Mouse (Mus musculus): Measurements from ENCODE around the gene Hsf5. TPM values are rescaled to one million over a fixed set of nuclear protein-coding genes. Genes with fewer than 3 reads are reported as not detected.

The Hsf5 gene
- total RNA-seq, 2 experiments from 2014 or later = not detected

DNA sequence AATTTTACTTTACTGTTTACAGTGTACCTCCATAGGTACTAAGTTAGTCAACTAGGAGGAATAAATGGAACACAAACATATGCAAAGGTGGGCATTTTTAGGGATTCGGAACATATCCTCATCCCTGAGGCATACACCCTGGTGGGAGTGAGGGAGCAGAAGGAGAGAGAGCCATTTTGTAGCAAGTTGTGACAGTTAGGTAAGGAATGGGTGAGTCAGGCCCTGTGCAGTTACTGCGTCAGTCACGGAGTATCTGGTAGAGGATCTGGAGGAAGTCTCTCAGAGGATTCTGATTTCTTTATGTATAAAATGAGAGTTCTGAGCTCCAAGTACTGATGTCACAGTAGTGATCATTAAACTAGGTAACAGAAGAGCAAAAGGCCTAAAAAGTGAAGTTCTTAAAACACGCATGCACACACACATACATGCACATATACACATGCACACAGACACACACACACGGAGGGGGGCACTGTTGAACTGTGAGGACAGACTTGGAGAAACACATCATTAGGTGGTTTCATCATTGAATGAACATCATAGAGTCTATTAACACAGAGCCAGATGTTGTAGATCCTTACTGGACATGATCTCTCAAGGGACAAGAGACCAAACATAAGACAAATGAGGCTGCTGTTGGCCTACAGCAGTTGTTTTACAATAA lies 29.6 kb upstream of the Hsf5 start:
- ATAC-seq (replicated peaks; ENCODE audit: low FRiP score, poor library complexity, severe bottlenecking) = no peak

DNA sequence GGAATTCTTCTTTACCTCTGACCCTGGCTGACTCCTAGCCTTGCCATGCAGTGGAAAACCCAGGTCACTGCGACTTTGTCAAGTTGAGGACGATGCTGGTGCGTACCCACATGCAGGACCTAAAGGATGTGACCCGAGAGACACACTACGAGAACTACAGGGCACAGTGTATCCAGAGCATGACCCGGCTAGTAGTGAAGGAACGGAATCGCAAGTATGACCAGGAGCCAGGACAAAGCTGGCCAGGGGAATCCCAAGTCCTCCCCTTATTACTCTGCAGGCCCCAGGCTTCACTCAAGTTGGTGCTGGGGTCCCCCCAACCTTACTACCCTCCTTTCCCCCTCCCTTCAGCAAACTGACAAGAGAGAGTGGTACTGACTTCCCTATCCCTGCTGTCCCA lies 27.4 kb upstream of the Hsf5 start:
- no peak for ATAC-seq (replicated peaks; ENCODE audit: low FRiP score, poor library complexity, severe bottlenecking)

DNA sequence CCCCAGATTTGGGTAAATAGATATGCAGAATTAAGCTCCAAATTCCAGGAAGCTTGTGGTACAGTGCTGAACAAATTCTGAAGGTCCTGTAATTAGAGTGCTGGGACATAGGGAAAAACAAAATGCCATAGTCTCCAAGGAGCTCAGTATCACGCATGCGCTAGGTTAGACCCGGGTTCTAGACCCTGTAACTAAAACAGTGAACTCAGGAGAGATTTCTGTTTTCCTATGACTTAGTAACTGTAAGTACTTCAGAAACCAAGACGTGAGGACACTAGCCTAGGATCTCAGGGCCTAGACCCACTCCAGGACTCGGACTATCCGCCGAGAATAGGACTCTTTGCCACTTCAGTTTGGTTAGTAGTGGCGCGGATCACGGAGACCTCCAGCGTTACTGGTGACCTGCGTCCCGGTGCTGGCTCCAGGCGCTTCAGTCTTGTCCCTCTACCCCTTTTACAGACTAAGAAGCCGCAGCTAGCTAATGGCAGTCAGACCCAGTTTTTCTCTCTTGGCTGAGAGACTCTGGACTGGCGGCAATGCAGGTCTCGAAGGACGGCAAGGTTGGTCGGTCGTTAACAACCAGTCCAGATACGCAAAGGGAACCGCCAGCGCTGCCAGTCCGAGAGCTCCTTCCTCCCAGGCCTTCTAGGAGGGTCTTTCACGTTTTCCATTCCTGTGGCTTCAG lies 26.0 kb upstream of the Hsf5 start:
- 0 out of 2 replicates have a peak, but pooled peaks have one; percentile 11 for ATAC-seq (replicated peaks; ENCODE audit: low FRiP score, poor library complexity, severe bottlenecking)

DNA sequence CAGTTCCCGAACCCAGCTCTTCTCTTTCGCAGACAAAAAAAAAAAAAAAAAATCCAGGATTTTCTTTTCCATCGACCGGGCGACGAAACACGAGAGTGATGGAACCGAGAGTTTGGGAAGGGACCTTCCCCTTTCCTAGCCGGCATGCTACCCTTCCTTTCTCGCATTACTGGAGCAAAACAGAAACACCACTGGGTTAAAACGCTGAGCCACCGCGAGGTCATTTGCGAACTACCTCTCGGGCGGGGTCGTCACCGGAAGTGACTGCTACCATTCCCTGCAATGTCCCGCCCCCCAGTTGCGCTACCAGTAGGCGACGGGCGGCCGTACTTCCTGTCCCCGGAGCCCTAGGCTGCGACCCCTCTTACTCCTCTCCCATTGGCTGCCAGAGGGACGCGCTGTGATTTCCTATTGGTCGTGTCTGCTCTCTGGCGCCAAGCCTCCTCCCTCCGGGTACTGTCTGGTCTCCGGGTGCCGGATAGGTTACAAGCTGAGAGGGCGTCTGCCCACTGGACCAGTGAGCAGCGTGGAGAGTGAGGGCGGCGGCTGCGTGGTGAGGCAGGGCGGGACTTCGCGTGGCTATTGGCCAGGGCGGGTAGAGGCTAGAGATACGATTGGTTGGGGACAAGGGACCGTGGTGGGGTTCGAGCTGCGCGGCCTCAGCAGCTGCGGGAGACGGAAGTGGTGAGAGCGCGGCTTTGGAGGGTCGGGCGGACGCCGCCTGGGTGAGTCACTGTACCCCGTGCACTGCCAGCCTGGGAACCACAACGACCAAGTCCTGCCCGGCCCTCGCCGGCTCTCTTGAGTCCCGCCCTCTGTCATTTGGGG lies 25.2 kb upstream of the Hsf5 start, which contains the start of gene Mtmr4:
Gene Mtmr4 (plus strand): TSS at position 637 of the 828 bp plus-strand sequence.
- peak; percentile 85 for ATAC-seq (replicated peaks; ENCODE audit: low FRiP score, poor library complexity, severe bottlenecking)

DNA sequence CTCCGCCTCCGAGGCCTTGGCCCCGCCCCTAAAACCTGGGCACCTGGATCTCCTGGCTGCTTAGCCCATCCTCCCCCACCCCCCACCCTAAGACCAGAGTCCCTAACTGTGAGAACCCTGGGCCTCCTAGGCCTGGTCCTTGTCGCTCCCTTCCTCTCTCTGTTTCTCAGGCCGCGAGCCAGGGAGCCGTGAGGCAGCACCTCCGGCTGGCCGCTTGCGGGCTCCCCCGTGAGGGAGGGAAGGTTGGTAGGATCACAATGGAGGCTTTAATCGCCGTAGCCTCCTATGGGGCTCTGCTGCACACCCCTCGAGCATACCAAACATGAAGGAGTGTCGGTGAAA lies 24.6 kb upstream of the Hsf5 start:
- ATAC-seq (replicated peaks; ENCODE audit: low FRiP score, poor library complexity, severe bottlenecking) = peak; percentile 28

DNA sequence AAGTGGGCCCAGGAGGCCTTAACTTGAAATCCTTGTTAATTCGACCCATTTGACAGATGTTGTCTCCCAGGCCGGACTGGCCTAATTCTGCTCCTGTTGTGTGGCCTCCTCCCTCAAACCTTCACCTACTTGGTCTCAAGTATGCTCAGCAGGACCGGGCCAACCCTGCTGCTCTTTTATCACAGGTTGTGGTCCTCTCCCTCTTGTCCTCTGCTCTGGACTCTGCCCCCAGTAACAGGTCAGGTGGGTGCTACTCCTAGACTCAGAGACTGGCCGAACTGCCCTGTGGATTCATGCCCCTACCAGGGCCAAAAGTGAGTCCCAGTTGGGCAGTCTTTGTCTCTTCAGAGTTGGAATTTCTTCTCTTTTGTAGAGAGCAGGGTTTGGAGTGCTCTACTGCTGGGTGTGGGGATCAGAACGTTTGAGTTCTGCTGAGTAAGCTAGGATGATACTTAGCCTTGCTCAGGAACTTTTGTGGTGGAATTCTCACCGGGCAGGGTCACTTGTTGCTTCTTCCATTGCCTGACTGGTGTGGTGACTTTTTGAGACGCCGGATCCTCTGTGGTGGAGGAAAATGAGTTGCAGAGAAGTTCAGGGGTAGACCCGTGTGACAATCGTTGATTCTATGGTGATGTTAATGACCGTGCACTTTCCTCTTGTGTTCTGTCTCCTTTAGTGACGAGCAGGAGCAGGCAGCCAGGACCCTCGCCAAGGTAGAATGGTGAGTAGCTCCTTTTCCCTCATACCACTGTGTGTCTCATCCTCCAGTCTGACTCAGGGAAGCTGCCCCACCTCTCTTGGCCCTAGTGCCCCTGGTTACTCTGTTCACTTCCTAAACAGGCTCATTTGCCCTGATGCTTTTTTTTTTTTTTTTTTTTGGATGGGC lies 24.0 kb upstream of the Hsf5 start:
- no peak for ATAC-seq (replicated peaks; ENCODE audit: low FRiP score, poor library complexity, severe bottlenecking)

DNA sequence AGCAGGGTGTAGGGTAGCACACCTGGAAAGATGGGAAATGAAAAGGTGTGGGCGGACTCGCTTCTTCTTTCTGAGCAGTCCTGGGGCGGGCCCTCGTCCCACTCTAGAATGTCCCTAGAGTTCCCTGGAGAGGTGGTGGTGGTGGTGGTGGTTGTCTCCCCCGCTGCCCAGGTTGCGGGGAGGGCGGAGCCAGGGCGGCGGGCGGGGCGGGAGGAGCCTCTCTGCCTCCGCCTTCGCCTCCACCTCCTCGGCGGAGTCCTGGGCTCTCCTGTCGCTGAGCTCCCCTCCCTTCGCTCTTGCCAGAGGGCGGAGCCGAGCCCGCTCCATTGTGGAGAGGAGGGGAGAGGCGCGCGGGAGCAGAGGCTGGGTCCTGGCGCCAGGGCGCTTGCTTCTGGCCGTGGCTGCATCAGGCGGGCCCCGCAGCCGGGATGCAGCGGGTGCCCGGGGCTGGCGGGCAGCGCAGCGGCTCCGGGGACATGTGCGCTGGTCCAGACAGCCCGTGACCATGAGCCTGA lies 21.6 kb upstream of the Hsf5 start:
- peak; percentile 62 for ATAC-seq (replicated peaks; ENCODE audit: low FRiP score, poor library complexity, severe bottlenecking)

DNA sequence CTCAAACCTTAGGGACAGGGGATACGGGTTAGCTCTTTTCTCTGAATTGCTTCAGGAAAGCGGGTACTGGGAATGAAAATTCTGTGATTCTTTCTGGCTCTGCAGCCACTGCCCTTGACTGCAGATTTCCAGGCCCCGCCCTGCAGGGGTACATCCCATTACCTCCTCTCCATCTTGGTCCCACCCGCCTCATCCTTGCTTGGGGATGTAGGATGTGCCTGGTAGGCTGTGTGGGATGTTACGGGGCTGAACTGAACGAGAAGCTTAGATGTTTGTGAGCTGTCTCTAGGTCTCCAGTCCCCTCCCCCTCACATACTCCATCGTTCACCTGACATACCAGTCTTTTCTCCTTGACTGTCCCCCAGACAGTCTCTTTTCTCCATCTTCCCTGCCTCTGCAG lies 21.0 kb upstream of the Hsf5 start:
- no peak for ATAC-seq (replicated peaks; ENCODE audit: low FRiP score, poor library complexity, severe bottlenecking)

GRCm38 (mm10) chr11:87596492-87596891 lies 20.5 kb upstream of the Hsf5 start:
- no peak for ATAC-seq (replicated peaks; ENCODE audit: low FRiP score, poor library complexity, severe bottlenecking)

DNA sequence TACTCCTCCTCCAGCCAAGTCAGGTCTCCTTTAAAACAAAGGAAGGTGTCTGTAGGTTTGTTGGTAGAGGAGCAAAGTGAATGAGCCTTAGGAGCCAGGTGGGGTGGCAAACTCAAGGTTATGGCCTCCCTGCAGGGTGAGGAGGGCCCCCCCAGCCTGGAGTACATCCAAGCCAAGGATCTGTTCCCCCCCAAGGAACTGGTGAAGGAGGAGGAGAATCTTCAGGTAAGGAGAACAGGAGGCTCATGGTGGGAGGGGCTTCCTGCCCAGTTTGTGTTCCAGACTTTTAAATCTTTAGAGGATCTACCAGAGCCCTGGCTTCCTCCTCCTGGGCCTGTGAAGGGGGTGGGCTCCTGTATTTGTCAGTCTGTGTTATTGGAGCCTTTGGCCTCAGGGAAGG lies 19.9 kb upstream of the Hsf5 start:
- no peak for ATAC-seq (replicated peaks; ENCODE audit: low FRiP score, poor library complexity, severe bottlenecking)

DNA sequence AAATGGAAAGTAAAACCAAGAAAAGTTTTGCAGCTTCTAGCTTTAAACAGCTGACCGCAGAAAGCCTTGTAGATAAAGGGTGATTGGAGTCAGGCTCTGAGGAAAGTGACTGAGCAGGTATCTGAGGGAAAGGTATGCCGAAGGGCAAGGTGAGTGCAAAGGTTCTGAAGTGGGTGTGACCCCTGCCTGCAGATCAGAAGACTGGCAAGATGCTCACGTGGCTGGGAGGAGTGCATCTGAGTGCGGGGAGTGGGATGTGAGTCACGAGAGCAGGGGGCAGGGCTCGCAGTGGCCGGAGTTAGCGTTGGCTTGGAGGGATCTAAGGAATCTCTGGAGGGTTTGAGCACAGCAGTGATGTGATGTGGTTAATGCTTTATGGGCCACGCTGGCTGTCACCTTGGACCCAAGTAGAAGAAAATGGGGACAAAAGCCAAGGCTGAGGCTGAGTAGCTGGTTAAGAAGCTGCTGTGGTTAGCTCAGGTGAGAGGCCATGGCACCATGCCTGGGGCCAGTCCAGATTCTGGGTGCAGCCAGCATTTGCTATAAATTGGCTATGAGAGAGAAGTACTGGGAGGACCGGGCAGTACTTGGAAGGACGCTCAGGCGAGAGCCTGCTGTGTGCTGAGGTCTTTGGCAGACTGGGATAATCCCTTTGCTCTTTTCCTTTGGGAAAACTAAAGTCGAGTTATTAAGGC lies 17.4 kb upstream of the Hsf5 start:
- no peak for ATAC-seq (replicated peaks; ENCODE audit: low FRiP score, poor library complexity, severe bottlenecking)

GRCm38 (mm10) chr11:87600322-87600853 lies 16.6 kb upstream of the Hsf5 start:
- no peak for ATAC-seq (replicated peaks; ENCODE audit: low FRiP score, poor library complexity, severe bottlenecking)

DNA sequence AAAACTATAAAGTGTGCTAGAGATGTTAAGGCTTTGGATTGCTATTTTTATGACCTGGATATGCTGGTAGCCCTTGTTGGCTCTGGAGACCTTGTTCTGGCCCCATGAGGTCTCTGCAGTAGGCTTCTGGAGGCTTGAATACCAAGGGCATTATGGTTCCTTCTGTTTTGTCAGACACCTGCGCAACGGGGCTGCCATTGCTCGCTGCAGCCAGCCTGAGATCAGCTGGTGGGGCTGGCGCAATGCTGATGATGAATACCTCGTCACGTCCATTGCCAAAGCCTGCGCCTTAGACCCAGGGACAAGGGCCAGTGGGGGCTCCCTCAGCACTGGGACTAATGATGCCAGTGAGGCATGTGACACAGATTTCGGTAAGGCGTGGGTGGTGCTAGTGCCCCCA lies 14.7 kb upstream of the Hsf5 start:
- no peak for ATAC-seq (replicated peaks; ENCODE audit: low FRiP score, poor library complexity, severe bottlenecking)

- ATAC-seq (replicated peaks; ENCODE audit: low FRiP score, poor library complexity, severe bottlenecking) = no peak
These were observed 13.4 kb upstream of the Hsf5 start for GRCm38 (mm10) chr11:87603571-87603970.

GRCm38 (mm10) chr11:87609264-87609663 lies 7.7 kb upstream of the Hsf5 start:
- ATAC-seq (replicated peaks; ENCODE audit: low FRiP score, poor library complexity, severe bottlenecking) = no peak

- no peak for ATAC-seq (replicated peaks; ENCODE audit: low FRiP score, poor library complexity, severe bottlenecking)
These were observed 5.4 kb upstream of the Hsf5 start for GRCm38 (mm10) chr11:87611547-87611946.

DNA sequence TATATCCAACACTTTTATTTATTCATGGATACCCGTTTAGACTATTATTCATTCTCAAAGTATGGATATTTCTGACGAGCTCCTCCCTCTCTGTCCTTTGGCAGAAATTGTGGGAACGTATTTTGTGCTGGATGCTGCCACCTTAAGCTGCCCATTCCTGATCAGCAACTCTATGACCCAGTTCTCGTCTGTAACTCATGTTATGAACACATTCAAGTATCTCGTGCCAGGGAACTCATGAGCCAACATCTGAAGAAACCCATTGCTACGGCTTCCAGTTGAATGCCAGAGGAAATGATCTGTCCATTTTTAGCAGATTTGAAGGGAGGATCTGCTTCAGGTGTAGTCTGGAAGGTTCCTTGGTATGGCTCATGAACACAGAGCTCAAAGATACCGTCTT lies 3.0 kb upstream of the Hsf5 start:
- ATAC-seq (replicated peaks; ENCODE audit: low FRiP score, poor library complexity, severe bottlenecking) = no peak

- no peak for ATAC-seq (replicated peaks; ENCODE audit: low FRiP score, poor library complexity, severe bottlenecking)
These were observed 1.4 kb upstream of the Hsf5 start for GRCm38 (mm10) chr11:87615551-87615950.

GRCm38 (mm10) chr11:87615952-87616351 lies 1.0 kb upstream of the Hsf5 start:
- no peak for ATAC-seq (replicated peaks; ENCODE audit: low FRiP score, poor library complexity, severe bottlenecking)

All from erythroid progenitor cell, adult 5-6 weeks (primary cell).